Mouse (Mus musculus) liver, embryonic 14.5 days (tissue): ENCODE results near the gene Pafah1b2.

Experiments used
- CTCF ChIP-seq: IDR thresholded peaks from 2 replicates; pipeline ENCODE4 v1.5.1; 2016; ENCODE audit warnings: antibody characterized with exemption, low read depth, control low read depth
- EP300 ChIP-seq: IDR thresholded peaks from 2 replicates; pipeline ENCODE4 v1.6.1; 2016; ENCODE audit warnings: antibody characterized with exemption, low read depth

DNA sequence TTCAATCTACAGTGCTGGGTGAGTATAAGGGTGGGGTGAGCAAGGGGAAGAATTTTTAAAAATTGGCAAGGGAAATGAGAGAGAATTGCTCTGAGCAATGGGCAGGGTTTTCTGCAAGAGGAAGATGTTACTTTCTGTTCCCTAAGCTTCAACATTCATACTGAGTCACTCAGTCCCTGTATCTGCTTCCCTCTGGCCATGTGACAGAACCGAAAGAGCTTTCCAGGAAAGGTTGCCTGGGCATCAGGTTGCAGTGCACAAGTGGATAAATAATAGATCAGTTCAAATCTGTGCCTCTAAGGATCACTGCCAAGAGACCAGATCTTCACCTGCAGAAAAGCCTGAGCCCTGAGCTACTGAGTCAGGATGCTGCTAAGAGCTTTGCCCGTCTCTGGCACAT is 50.6 kb downstream of the Pafah1b2 start:
- TF ChIP-seq EP300 (no peak), CTCF (no peak)
